In genomic region chr3:81530872-81531271, GRCm38 (mm10) we compare ENCODE assay signal across 18 mouse cellular contexts.
"Had no signal": no experiment of that assay in that cellular context is flagged by ENCODE, and none has a peak within 500 bp of the region (broad histone marks: within the 10 kb centered on the region; RNA-seq: fewer than 3 reads in every experiment).

No protein-coding gene starts in this region.

- H3K27me3 ChIP-seq: liver, embryonic 12.5 days; midbrain, embryonic 12.5 days; neural tube, embryonic 13.5 days; neural tube, embryonic 15.5 days had no signal

- H3K36me3 ChIP-seq: liver, embryonic 12.5 days; midbrain, embryonic 10.5 days; midbrain, embryonic 12.5 days; neural tube, embryonic 13.5 days; neural tube, embryonic 15.5 days had no signal

- H3K4me1 ChIP-seq: liver, embryonic 12.5 days; midbrain, embryonic 12.5 days; neural tube, embryonic 13.5 days; neural tube, embryonic 15.5 days had no signal

- ATAC-seq: liver, embryonic 12.5 days had no signal

- DNase-seq: lung, adult 18-20 months; lung, postnatal 14 days; lung, postnatal 4 days; retina, postnatal 1 day; right cerebral cortex, adult 18-20 months; right cerebral cortex, postnatal 25 days; right cerebral cortex, postnatal 4 days; spleen, adult 18-20 months; thymus, adult 18-20 months; thymus, postnatal 14 days; thymus, postnatal 36 days had no signal

- H3K9me3 ChIP-seq: liver, embryonic 12.5 days; midbrain, embryonic 10.5 days; midbrain, embryonic 12.5 days; neural tube, embryonic 13.5 days; neural tube, embryonic 15.5 days had no signal

- H3K4me2 ChIP-seq: liver, embryonic 12.5 days; midbrain, embryonic 12.5 days; neural tube, embryonic 13.5 days; neural tube, embryonic 15.5 days had no signal

- H3K9ac ChIP-seq: liver, embryonic 12.5 days; liver, embryonic 14.5 days; midbrain, embryonic 12.5 days; neural tube, embryonic 13.5 days; neural tube, embryonic 15.5 days had no signal

- H3K27ac ChIP-seq: liver, embryonic 12.5 days; liver, embryonic 14.5 days; midbrain, embryonic 10.5 days; midbrain, embryonic 12.5 days; neural tube, embryonic 13.5 days; neural tube, embryonic 15.5 days had no signal

- H3K4me3 ChIP-seq: liver, embryonic 12.5 days; midbrain, embryonic 10.5 days; midbrain, embryonic 12.5 days; myocyte; neural tube, embryonic 13.5 days; neural tube, embryonic 15.5 days had no signal
